Mouse (Mus musculus) bone marrow, adult 2 months (tissue): ENCODE data around the gene Mypn.

Experiments
- CTCF ChIP-seq: fragments of 200-500 bp; IDR thresholded peaks from 2 replicates; pipeline ENCODE4 v1.5.1; 2011; ENCODE audit warnings: low read length, control low read depth; ENCODE audit not compliant: control insufficient read depth, insufficient read depth
- POLR2A ChIP-seq: fragments of 200-500 bp; IDR thresholded peaks from 2 replicates; pipeline ENCODE4 v1.6.1; 2011; ENCODE audit warnings: low read depth, mild to moderate bottlenecking, control low read depth, low read length, borderline replicate concordance; ENCODE audit not compliant: control insufficient read depth

- TF ChIP-seq POLR2A (no peak), CTCF (no peak)
These were observed 51.4 kb downstream of the Mypn start for GRCm38 (mm10) chr10:63152358-63152757.
